Comparison of ENCODE assay signal across 26 mouse cellular contexts in the genomic region with DNA sequence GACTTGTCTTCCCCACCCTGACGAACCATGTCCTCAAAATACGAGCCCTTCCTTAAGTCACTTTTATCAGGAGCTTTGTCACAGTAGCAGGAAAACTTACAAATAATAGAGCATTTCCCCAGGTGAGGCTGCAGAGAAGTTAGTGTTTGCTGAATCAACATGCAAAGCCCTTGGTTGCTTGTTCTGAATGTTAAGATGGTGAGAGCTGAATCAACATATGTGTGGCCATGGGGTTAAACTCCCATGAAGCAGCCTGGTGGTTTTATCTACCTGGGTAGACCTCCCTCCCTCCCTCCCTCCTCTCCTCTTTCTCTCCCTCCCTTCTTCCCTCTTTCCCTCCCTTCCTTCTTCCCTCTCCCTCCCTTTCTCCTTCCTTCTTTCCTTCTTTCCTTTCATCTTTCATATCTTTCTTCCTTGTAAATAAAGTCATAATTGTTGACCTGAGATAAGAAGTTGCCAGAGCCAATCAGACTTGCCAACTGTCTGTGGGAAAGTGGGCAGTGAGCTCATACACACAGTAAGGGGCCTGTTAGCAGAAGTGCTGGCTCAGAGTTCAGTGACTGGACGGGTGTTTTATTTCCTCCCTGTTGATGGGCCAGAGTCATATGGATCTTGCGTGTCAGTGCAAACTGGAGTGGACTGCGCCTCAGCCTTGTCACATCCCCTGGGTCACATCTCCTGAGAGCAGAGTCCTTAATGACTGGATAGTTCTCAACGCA.
DNase-seq lines count a peak whose midpoint lies in the region; ATAC-seq and TF ChIP-seq lines count a peak whose summit lies in the region.
"Had no signal": no experiment of that assay in that cellular context is flagged by ENCODE, and none has a peak within 500 bp of the region (broad histone marks: within the 10 kb centered on the region; RNA-seq: fewer than 3 reads in every experiment).

No protein-coding gene starts in this region.

- H3K4me1 ChIP-seq in lung, embryonic 16.5 days (replicated peaks; ENCODE audit: control insufficient read depth, insufficient read depth, low read length), result peaks cover 5% of the 10 kb centered on the region; the same call in 1 of the 2 replicates
- peaks cover 4% of the 10 kb centered on the region; the same call in 1 of the 2 replicates for H3K4me1 ChIP-seq in small intestine, adult 2 months (ENCODE audit: control insufficient read depth, insufficient read depth, insufficient read length, low read length)
- H3K4me1 ChIP-seq: liver, embryonic 12.5 days had no signal

- H3K4me2 ChIP-seq in lung, embryonic 16.5 days (ENCODE audit: low read depth, low read length), result no peak overlapping the region
- H3K4me2 ChIP-seq: embryonic facial prominence, embryonic 12.5 days; hindbrain, embryonic 13.5 days; kidney, embryonic 15.5 days; limb, embryonic 12.5 days; liver, embryonic 12.5 days; midbrain, embryonic 13.5 days had no signal

- peaks cover 3% of the 10 kb centered on the region; the same call in 1 of the 2 replicates for H3K9me3 ChIP-seq in lung, embryonic 16.5 days (ENCODE audit: control insufficient read depth, low read length)
- H3K9me3 ChIP-seq: liver, embryonic 12.5 days; midbrain, embryonic 13.5 days had no signal

- no peaks in the 10 kb centered on the region for H3K27me3 ChIP-seq in lung, embryonic 16.5 days (ENCODE audit: control insufficient read depth, insufficient read depth, low read depth, low read length)
- H3K27me3 ChIP-seq in small intestine, adult 2 months (ENCODE audit: control insufficient read depth, insufficient read depth, low read length), result no peaks in the 10 kb centered on the region
- H3K27me3 ChIP-seq: CH12.LX; embryonic facial prominence, embryonic 12.5 days; hindbrain, embryonic 13.5 days; kidney, embryonic 15.5 days; limb, embryonic 12.5 days; liver, embryonic 12.5 days; midbrain, embryonic 13.5 days had no signal

- no peaks in the 10 kb centered on the region for H3K36me3 ChIP-seq in lung, embryonic 16.5 days (ENCODE audit: control insufficient read depth, insufficient read depth, low read length)
- H3K36me3 ChIP-seq in small intestine, adult 2 months (ENCODE audit: control insufficient read depth, insufficient read depth, low read length), result no peaks in the 10 kb centered on the region
- H3K36me3 ChIP-seq: embryonic facial prominence, embryonic 12.5 days; hindbrain, embryonic 13.5 days; kidney, embryonic 15.5 days; limb, embryonic 12.5 days; liver, embryonic 12.5 days; midbrain, embryonic 13.5 days had no signal

- peak overlapping the region; percentile 48 for H3K27ac ChIP-seq in lung, embryonic 16.5 days (ENCODE audit: low read length)
- peak overlapping the region; percentile 44 for H3K27ac ChIP-seq in small intestine, adult 2 months (ENCODE audit: insufficient read depth, low read depth, low read length)
- H3K27ac ChIP-seq: embryonic facial prominence, embryonic 12.5 days; hindbrain, embryonic 13.5 days; kidney, embryonic 15.5 days; left cerebral cortex, adult 2 months; limb, embryonic 12.5 days; liver, embryonic 12.5 days; midbrain, embryonic 13.5 days had no signal

- DNase-seq in heart, adult 11 months, result peak; percentile 41
- no peak for DNase-seq in heart, postnatal 10 days
- peak; percentile 28 for DNase-seq in NIH3T3 (ENCODE audit: low read depth)
- DNase-seq in natural killer cell, adult 2 months (ENCODE audit: low spot score in 2 of 2), result no peak
- no peak for DNase-seq in right cerebral cortex, postnatal 4 days
- no peak for DNase-seq in layer of hippocampus, adult 9-10 months (ENCODE audit: low spot score)
- DNase-seq: adrenal gland, postnatal 10 days; cerebellum, adult 11-12 months; cerebellum, adult 9-11 months; embryo, embryonic 11 days; heart, postnatal 36 days; kidney, adult 18-20 months; kidney, postnatal 25 days; liver, postnatal 0 days; thymus, postnatal 4 days had no signal

- 38% methylated on average over 6 of the region's 6 CpGs for WGBS in lung, embryonic 16.5 days
- WGBS in small intestine, adult 2 months, result 19% methylated on average over 6 of the region's 6 CpGs

- intact Hi-C loops in heart, postnatal 10 days (cut with DNase I), result no loop called here

- ATAC-seq in lung, embryonic 16.5 days (ENCODE audit: low read depth), result peak; percentile 85
- ATAC-seq: forebrain, embryonic 14.5 days; liver, embryonic 12.5 days; liver, postnatal 0 days; midbrain, embryonic 13.5 days had no signal

- no peak for TF ChIP-seq POLR2A in small intestine, adult 2 months (IDR thresholded peaks at IDR 0.05; ENCODE audit: low read depth, low read length)

- H3K4me3 ChIP-seq in lung, embryonic 16.5 days (ENCODE audit: low read length), result no peak overlapping the region
- no peak overlapping the region for H3K4me3 ChIP-seq in small intestine, adult 2 months (ENCODE audit: low read depth, low read length)
- H3K4me3 ChIP-seq: embryonic facial prominence, embryonic 12.5 days; hindbrain, embryonic 13.5 days; kidney, embryonic 15.5 days; left cerebral cortex, adult 2 months; limb, embryonic 12.5 days; liver, embryonic 12.5 days; midbrain, embryonic 13.5 days had no signal

- H3K9ac ChIP-seq in lung, embryonic 16.5 days (ENCODE audit: low read length), result no peak overlapping the region
- H3K9ac ChIP-seq: embryonic facial prominence, embryonic 12.5 days; hindbrain, embryonic 13.5 days; kidney, embryonic 15.5 days; limb, embryonic 12.5 days; liver, embryonic 12.5 days; liver, postnatal 0 days; midbrain, embryonic 13.5 days had no signal

- TF ChIP-seq CTCF in small intestine, adult 2 months (IDR thresholded peaks at IDR 0.05; ENCODE audit: extremely low read depth, insufficient read length, insufficient replicate concordance, low read depth, low read length), result no peak

Comparison
In these comparisons a context has a peak if more than half of its experiments do, and no peak if none do; other contexts are left out.
1. DNase-seq: peak in heart, adult 11 months (single experiment) and NIH3T3 (single experiment); none in heart, postnatal 10 days (0 of 2), natural killer cell, adult 2 months (0 of 2), right cerebral cortex, postnatal 4 days (single experiment) and layer of hippocampus, adult 9-10 months (single experiment).